Mouse (Mus musculus): Measurements from ENCODE around the gene Fam173b. TPM values are rescaled to one million over a fixed set of nuclear protein-coding genes. Genes with fewer than 3 reads are reported as not detected.

Gene Fam173b
- polyA plus RNA-seq, 1 experiment from 2014 or later = 9.3 TPM

DNA sequence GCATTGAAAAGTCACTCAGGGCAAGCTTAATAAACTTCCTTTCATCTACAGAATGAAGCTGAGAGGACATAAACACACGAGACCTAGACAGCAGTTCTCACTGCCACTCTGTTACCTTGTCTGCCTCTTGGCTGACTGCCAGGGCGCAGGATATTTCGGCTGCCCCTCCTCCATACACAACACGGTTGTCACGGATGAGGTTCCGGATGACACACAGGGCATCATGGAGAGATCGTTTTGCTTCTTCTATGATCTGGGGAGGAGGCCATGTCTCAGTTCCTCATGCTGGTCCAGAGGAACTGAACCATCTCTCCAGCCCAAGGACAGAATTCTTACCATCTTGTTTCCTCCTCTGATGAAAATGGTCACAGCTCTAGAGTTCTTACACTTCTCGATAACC lies 9.1 kb upstream of the Fam173b start:
- no peak overlapping the region for H3K4me2 ChIP-seq (ENCODE audit: low read depth, low read length)
- H3K4me3 ChIP-seq (ENCODE audit: low read depth, low read length) = no peak overlapping the region
- H3K27ac ChIP-seq (ENCODE audit: low read depth) = no peak overlapping the region
- H3K9ac ChIP-seq (replicated peaks) = no peak overlapping the region
- no peak for TF ChIP-seq EP300 (IDR thresholded peaks at IDR 0.05; ENCODE audit: low read depth)
- TF ChIP-seq CTCF (IDR thresholded peaks at IDR 0.05; ENCODE audit: low read depth) = no peak
- H3K36me3 ChIP-seq (replicated peaks; ENCODE audit: insufficient read depth, low read length) = peaks cover 77% of the 10 kb centered on the region
- H3K27me3 ChIP-seq (ENCODE audit: insufficient read depth, low read length) = no peaks in the 10 kb centered on the region
- DNase-seq = peak; percentile 16
- no peaks in the 10 kb centered on the region for H3K4me1 ChIP-seq (ENCODE audit: insufficient read depth)
- WGBS (ENCODE audit: insufficient replicate concordance) = 84% methylated on average over 8 of the region's 8 CpGs
- ATAC-seq = no peak
- no peaks in the 10 kb centered on the region for H3K9me3 ChIP-seq (ENCODE audit: low read length)

DNA sequence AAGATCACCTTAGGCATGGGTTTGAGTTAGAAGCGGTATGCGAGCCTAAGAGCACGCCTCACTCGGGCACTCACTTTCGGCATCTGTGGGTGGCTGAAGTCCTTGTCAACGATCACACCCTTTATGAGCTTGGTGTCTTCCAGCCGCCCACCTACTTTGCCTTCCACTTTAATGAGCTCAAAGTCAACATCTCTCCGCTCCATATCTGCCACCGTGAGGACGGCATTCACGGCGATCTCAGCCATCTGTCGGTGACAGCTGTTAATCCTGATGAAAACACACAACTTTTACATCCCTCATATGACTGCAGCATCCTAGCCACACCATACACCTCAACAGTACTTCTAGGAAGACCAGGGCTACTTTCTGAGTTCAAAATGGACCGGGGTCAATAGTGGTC lies 7.4 kb upstream of the Fam173b start:
- Histone ChIP-seq H3K4me1 (ENCODE audit: insufficient read depth) (peaks cover 5% of the 10 kb centered on the region), H3K27ac (ENCODE audit: low read depth) (no peak overlapping the region), H3K9ac (replicated peaks) (no peak overlapping the region), H3K27me3 (ENCODE audit: insufficient read depth, low read length) (no peaks in the 10 kb centered on the region), H3K9me3 (ENCODE audit: low read length) (no peaks in the 10 kb centered on the region), H3K4me2 (ENCODE audit: low read depth, low read length) (no peak overlapping the region), H3K36me3 (replicated peaks; ENCODE audit: insufficient read depth, low read length) (peaks cover 76% of the 10 kb centered on the region), H3K4me3 (ENCODE audit: low read depth, low read length) (no peak overlapping the region)
- ATAC-seq (no peak), DNase-seq (no peak)
- 85% methylated on average over 14 of the region's 14 CpGs for WGBS (ENCODE audit: insufficient replicate concordance)
- TF ChIP-seq EP300 (IDR thresholded peaks at IDR 0.05; ENCODE audit: low read depth) (no peak), CTCF (IDR thresholded peaks at IDR 0.05; ENCODE audit: low read depth) (no peak)

DNA sequence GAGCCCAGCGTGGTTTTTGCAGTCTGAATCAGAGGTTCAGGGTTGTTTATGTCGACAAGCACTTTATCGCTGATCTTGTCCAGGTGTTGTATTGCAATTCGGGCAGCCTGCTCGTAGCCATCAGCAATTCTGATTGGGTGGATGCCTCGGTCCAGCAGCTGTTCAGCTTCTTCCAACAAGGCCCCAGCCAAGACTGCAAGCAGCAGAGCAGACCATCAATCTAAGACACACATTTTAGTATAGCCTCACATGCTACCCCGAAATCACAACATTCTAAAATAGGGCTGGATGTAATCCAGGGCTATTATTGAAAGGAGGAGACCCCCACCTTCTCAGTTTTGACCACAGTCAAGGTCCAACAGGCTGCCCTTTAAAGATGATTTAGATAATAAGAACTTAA lies 6.0 kb upstream of the Fam173b start:
- Histone ChIP-seq H3K9ac (replicated peaks) (no peak overlapping the region), H3K4me2 (ENCODE audit: low read depth, low read length) (no peak overlapping the region)
- TF ChIP-seq EP300 (IDR thresholded peaks at IDR 0.05; ENCODE audit: low read depth) = no peak
- TF ChIP-seq CTCF (IDR thresholded peaks at IDR 0.05; ENCODE audit: low read depth) = no peak

DNA sequence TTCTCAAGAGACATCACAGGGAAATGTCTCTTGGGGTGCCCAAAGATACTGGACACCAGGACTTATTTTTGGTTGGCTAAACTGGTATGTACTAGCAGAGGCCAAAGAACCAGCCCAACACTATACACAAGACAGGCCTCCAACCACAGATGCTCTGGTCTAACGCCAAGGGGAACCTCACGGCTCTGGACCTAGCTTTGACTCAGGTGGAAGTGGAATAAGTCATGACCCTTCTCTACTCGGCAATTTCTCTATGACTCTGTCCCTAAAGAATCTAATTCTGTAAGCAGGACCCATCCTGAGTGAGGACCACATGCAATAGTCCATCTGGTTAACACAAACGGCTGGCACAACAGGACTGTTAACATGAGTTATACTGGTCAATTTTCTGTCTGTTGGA lies 1.8 kb upstream of the Fam173b start:
- DNase-seq = no peak
- H3K4me2 ChIP-seq (ENCODE audit: low read depth, low read length) = peak overlapping the region; percentile 99
- H3K36me3 ChIP-seq (replicated peaks; ENCODE audit: insufficient read depth, low read length) = peaks cover 24% of the 10 kb centered on the region
- ATAC-seq = no peak
- WGBS (ENCODE audit: insufficient replicate concordance) = 40% methylated on average over 4 of the region's 4 CpGs
- peaks cover 28% of the 10 kb centered on the region for H3K4me1 ChIP-seq (ENCODE audit: insufficient read depth)
- H3K4me3 ChIP-seq (ENCODE audit: low read depth, low read length) = peak overlapping the region; percentile 94; the same call in 1 of the 2 replicates
- H3K27me3 ChIP-seq (ENCODE audit: insufficient read depth, low read length) = no peaks in the 10 kb centered on the region
- no peak overlapping the region for H3K27ac ChIP-seq (ENCODE audit: low read depth)
- no peak for TF ChIP-seq CTCF (IDR thresholded peaks at IDR 0.05; ENCODE audit: low read depth)
- TF ChIP-seq EP300 (IDR thresholded peaks at IDR 0.05; ENCODE audit: low read depth) = no peak
- no peaks in the 10 kb centered on the region for H3K9me3 ChIP-seq (ENCODE audit: low read length)
- peak overlapping the region; percentile 96 for H3K9ac ChIP-seq (replicated peaks)

More for the DNA sequence above, 6.0 kb upstream of the Fam173b start:
- peaks cover 19% of the 10 kb centered on the region for H3K4me1 ChIP-seq (ENCODE audit: insufficient read depth)
- no peak overlapping the region for H3K4me3 ChIP-seq (ENCODE audit: low read depth, low read length)
- ATAC-seq (no peak), DNase-seq (no peak)
- H3K27ac ChIP-seq (ENCODE audit: low read depth) = no peak overlapping the region
- peaks cover 64% of the 10 kb centered on the region for H3K36me3 ChIP-seq (replicated peaks; ENCODE audit: insufficient read depth, low read length)
- 83% methylated on average over 7 of the region's 7 CpGs for WGBS (ENCODE audit: insufficient replicate concordance)
- H3K9me3 ChIP-seq (ENCODE audit: low read length) = no peaks in the 10 kb centered on the region
- H3K27me3 ChIP-seq (ENCODE audit: insufficient read depth, low read length) = no peaks in the 10 kb centered on the region

DNA sequence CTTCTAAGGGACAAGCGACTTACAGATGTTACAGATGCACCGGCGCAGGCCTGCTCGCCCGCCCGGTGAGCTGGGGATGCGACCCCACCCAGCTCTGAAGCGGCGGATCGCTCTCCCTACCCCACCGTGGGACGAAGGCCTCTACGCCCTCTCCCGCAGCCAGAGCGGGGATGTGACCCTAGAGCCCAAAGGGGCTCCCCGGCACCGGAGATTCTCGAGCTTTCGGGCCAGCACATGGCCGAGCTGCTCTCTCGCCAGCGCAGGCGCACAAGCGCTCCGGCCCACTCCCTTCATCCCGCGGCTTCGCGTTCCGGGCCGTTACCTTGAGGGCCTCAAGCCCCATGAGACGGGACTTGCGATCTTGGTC lies 390 bp upstream of the Fam173b start:
- TF ChIP-seq EP300 (IDR thresholded peaks at IDR 0.05; ENCODE audit: low read depth) = no peak
- no peak for TF ChIP-seq CTCF (IDR thresholded peaks at IDR 0.05; ENCODE audit: low read depth)
- peak overlapping the region; percentile 91 for H3K27ac ChIP-seq (ENCODE audit: low read depth)
- H3K9me3 ChIP-seq (ENCODE audit: low read length) = no peaks in the 10 kb centered on the region
- peak; percentile 73 for ATAC-seq
- peak overlapping the region; percentile 94 for H3K4me3 ChIP-seq (ENCODE audit: low read depth, low read length)
- no peaks in the 10 kb centered on the region for H3K27me3 ChIP-seq (ENCODE audit: insufficient read depth, low read length)
- H3K9ac ChIP-seq (replicated peaks) = peak overlapping the region; percentile 96
- H3K36me3 ChIP-seq (replicated peaks; ENCODE audit: insufficient read depth, low read length) = peaks cover 11% of the 10 kb centered on the region; the same call in 1 of the 2 replicates
- peak overlapping the region; percentile 99 for H3K4me2 ChIP-seq (ENCODE audit: low read depth, low read length)
- 0% methylated on average over 33 of the region's 33 CpGs for WGBS (ENCODE audit: insufficient replicate concordance)
- DNase-seq = no peak
- H3K4me1 ChIP-seq (ENCODE audit: insufficient read depth) = peaks cover 28% of the 10 kb centered on the region

DNA sequence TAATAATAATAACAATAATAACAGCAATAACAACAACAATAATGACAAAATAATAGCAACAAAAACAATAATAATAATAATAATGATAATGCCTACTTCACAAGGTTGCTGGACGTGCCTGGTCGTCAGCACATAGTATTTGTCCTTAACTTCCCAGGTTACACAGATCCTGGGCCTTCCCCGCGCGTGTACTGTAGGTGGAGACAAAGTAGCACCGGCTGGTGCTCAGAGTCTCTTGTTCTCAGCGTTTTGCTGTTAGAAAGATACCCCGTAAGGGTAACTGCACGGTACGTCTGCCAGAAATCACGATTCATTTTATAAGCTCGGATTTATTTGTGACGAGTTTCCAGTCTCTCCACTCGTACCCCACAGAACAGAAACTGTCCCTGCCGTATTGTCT lies 774 bp downstream of the Fam173b start:
- peak; percentile 72 for TF ChIP-seq CTCF (IDR thresholded peaks at IDR 0.05; ENCODE audit: low read depth)
- no peak for TF ChIP-seq EP300 (IDR thresholded peaks at IDR 0.05; ENCODE audit: low read depth)
- H3K4me2 ChIP-seq (ENCODE audit: low read depth, low read length) = peak overlapping the region; percentile 99
- no peaks in the 10 kb centered on the region for H3K9me3 ChIP-seq (ENCODE audit: low read length)
- ATAC-seq (peak; percentile 40), DNase-seq (peak; percentile 63)
- H3K4me3 ChIP-seq (ENCODE audit: low read depth, low read length) = peak overlapping the region; percentile 94
- H3K27ac ChIP-seq (ENCODE audit: low read depth) = peak overlapping the region; percentile 91
- whole genome bisulfite sequencing (ENCODE audit: insufficient replicate concordance) = 2% methylated on average over 15 of the region's 15 CpGs
- H3K27me3 ChIP-seq (ENCODE audit: insufficient read depth, low read length) = no peaks in the 10 kb centered on the region
- peaks cover 3% of the 10 kb centered on the region; the same call in 1 of the 2 replicates for H3K36me3 ChIP-seq (replicated peaks; ENCODE audit: insufficient read depth, low read length)
- peak overlapping the region; percentile 96 for H3K9ac ChIP-seq (replicated peaks)
- peaks cover 29% of the 10 kb centered on the region for H3K4me1 ChIP-seq (ENCODE audit: insufficient read depth)

DNA sequence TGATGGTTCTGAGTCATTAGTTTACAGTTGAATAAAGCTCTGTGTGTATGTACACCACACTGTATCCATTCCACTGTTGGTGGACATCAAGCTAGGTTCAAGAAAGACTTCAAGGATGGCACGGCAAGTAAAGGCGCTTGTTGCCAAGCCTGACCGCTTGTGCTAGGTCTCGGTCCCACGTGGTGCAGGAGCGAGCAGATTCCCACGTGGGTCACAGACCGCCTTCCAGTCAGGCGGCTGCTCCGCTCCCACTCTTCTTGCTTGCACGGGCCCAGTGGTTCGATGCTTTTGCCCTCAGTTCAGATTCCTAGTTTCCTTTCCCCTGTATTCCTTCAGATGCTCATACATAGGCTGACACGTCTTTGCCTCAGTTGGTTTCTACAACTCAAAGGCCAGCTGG lies 1.5 kb downstream of the Fam173b start:
- no peak for TF ChIP-seq CTCF (IDR thresholded peaks at IDR 0.05; ENCODE audit: low read depth)
- no peaks in the 10 kb centered on the region for H3K27me3 ChIP-seq (ENCODE audit: insufficient read depth, low read length)
- H3K4me3 ChIP-seq (ENCODE audit: low read depth, low read length) = 0 out of 2 replicates have a peak overlapping the region, but pooled peaks have one; percentile 94
- H3K4me1 ChIP-seq (ENCODE audit: insufficient read depth) = peaks cover 31% of the 10 kb centered on the region
- ATAC-seq = no peak
- H3K9me3 ChIP-seq (ENCODE audit: low read length) = no peaks in the 10 kb centered on the region
- H3K4me2 ChIP-seq (ENCODE audit: low read depth, low read length) = peak overlapping the region; percentile 99
- H3K9ac ChIP-seq (replicated peaks) = no peak overlapping the region
- peak overlapping the region; percentile 91; the same call in 1 of the 2 replicates for H3K27ac ChIP-seq (ENCODE audit: low read depth)
- WGBS (ENCODE audit: insufficient replicate concordance) = 81% methylated on average over 13 of the region's 13 CpGs
- no peak for DNase-seq
- no peaks in the 10 kb centered on the region for H3K36me3 ChIP-seq (replicated peaks; ENCODE audit: insufficient read depth, low read length)

Measured in liver, postnatal 0 days (tissue).